Mouse (Mus musculus): ENCODE measurements around the gene Wwc2. TPM values are rescaled to one million over a fixed set of nuclear protein-coding genes. Genes with fewer than 3 reads are reported as not detected.

Wwc2 gene
- polyA plus RNA-seq, 1 experiment = 7.7 TPM

DNA sequence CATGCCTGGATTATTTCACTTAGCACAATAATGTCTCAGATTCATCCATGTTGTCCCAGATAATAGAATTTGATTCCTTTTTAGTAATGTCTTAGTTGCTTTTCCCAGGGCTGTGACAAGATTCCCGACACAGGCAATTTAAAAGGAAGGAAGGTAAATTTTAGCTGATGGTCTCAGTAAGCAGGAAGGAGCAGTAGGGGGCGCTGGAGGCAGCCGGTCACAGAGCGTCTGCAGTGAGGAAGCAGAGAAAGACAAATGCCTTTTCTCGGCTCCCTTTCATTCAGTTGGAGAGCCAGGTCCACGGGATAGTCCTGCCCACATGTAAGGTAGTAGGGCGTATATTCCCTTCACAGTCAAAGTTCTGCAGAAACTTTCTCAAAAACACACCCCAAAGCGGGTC lies 32.5 kb upstream of the Wwc2 start:
- no peaks in the 10 kb centered on the region for H3K36me3 ChIP-seq (ENCODE audit: control insufficient read depth, insufficient read depth)
- no peak overlapping the region for H3K4me2 ChIP-seq (ENCODE audit: low read depth)
- no peak overlapping the region for H3K4me3 ChIP-seq
- TF ChIP-seq MYOD1 (IDR thresholded peaks at IDR 0.05; ENCODE audit: control insufficient read depth in 1 of 3, insufficient read length in 2 of 3, low read depth in 2 of 3) = no peak
- TF ChIP-seq POLR2A (IDR thresholded peaks at IDR 0.05; ENCODE audit: insufficient read length, low read depth) = no peak
- TF ChIP-seq SRF (IDR thresholded peaks at IDR 0.05; ENCODE audit: control insufficient read depth, insufficient read length, low read depth) = no peak
- no peak for TF ChIP-seq TCF12 (IDR thresholded peaks at IDR 0.05; ENCODE audit: insufficient read depth, poor library complexity, severe bottlenecking)
- TF ChIP-seq USF1 (IDR thresholded peaks at IDR 0.05; ENCODE audit: low read depth) = no peak
- TF ChIP-seq POLR2AphosphoS2 (IDR thresholded peaks at IDR 0.05; ENCODE audit: insufficient read length, low read depth) = no peak
- TF ChIP-seq REST (IDR thresholded peaks at IDR 0.05; ENCODE audit: insufficient read depth, insufficient read length) = no peak
- no peak for TF ChIP-seq MAX (IDR thresholded peaks at IDR 0.05; ENCODE audit: low read depth)
- no peak for TF ChIP-seq TCF3 (IDR thresholded peaks at IDR 0.05; ENCODE audit: insufficient read length, low read depth)
- no peak for TF ChIP-seq CEBPB (IDR thresholded peaks at IDR 0.05; ENCODE audit: insufficient read depth, poor library complexity, severe bottlenecking)
- TF ChIP-seq E2F4 (IDR thresholded peaks at IDR 0.05; ENCODE audit: insufficient read depth) = no peak
- TF ChIP-seq MYOG (IDR thresholded peaks at IDR 0.05; ENCODE audit: control insufficient read depth in 1 of 3, insufficient read depth in 1 of 3, insufficient read length in 2 of 3, low read depth in 2 of 3) = no peak
- no peaks in the 10 kb centered on the region for H3K27me3 ChIP-seq (ENCODE audit: control insufficient read depth, insufficient read depth, insufficient read length)
- H3ac ChIP-seq (ENCODE audit: control insufficient read depth, insufficient read length) = no peak overlapping the region
- no peaks in the 10 kb centered on the region for H3K79me2 ChIP-seq (ENCODE audit: control insufficient read depth, insufficient read depth)

- Histone ChIP-seq H3K4me3 (no peak overlapping the region), H3K36me3 (ENCODE audit: control insufficient read depth, insufficient read depth) (no peaks in the 10 kb centered on the region), H3K27me3 (ENCODE audit: control insufficient read depth, insufficient read depth, insufficient read length) (no peaks in the 10 kb centered on the region), H3ac (ENCODE audit: control insufficient read depth, insufficient read length) (no peak overlapping the region), H3K79me2 (ENCODE audit: control insufficient read depth, insufficient read depth) (no peaks in the 10 kb centered on the region), H3K4me2 (ENCODE audit: low read depth) (no peak overlapping the region)
- TF ChIP-seq SRF (IDR thresholded peaks at IDR 0.05; ENCODE audit: control insufficient read depth, insufficient read length, low read depth) = no peak
- no peak for TF ChIP-seq TCF3 (IDR thresholded peaks at IDR 0.05; ENCODE audit: insufficient read length, low read depth)
- TF ChIP-seq MAX (IDR thresholded peaks at IDR 0.05; ENCODE audit: low read depth) = no peak
- TF ChIP-seq MYOG (IDR thresholded peaks at IDR 0.05; ENCODE audit: control insufficient read depth in 1 of 3, insufficient read depth in 1 of 3, insufficient read length in 2 of 3, low read depth in 2 of 3) = no peak
- no peak for TF ChIP-seq TCF12 (IDR thresholded peaks at IDR 0.05; ENCODE audit: insufficient read depth, poor library complexity, severe bottlenecking)
- TF ChIP-seq MYOD1 (IDR thresholded peaks at IDR 0.05; ENCODE audit: control insufficient read depth in 1 of 3, insufficient read length in 2 of 3, low read depth in 2 of 3) = no peak
- no peak for TF ChIP-seq USF1 (IDR thresholded peaks at IDR 0.05; ENCODE audit: low read depth)
- TF ChIP-seq E2F4 (IDR thresholded peaks at IDR 0.05; ENCODE audit: insufficient read depth) = no peak
- no peak for TF ChIP-seq POLR2A (IDR thresholded peaks at IDR 0.05; ENCODE audit: insufficient read length, low read depth)
- TF ChIP-seq REST (IDR thresholded peaks at IDR 0.05; ENCODE audit: insufficient read depth, insufficient read length) = no peak
- no peak for TF ChIP-seq POLR2AphosphoS2 (IDR thresholded peaks at IDR 0.05; ENCODE audit: insufficient read length, low read depth)
- TF ChIP-seq CEBPB (IDR thresholded peaks at IDR 0.05; ENCODE audit: insufficient read depth, poor library complexity, severe bottlenecking) = no peak
These were observed 29.0 kb upstream of the Wwc2 start for GRCm38 (mm10) chr8:48019737-48020136.

DNA sequence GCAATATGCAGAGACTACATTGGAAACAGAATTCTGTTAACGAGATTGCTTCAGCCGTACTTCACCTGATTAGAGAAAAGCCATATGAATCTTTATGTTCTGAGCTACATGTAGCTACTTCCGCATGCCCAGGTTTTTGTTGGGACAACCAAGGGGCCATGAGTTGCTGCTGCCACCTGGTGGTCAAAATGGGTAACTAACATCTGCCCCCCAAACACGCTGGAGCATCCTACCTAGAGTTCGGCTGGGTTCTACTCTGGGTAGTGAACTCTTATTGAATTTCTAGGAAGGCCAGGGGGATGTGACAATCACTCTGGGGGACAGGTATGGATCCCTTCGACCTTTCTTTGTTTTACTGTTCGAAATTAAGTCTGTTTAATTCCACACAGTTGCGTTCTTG lies 25.8 kb upstream of the Wwc2 start:
- Histone ChIP-seq H3K36me3 (ENCODE audit: control insufficient read depth, insufficient read depth) (no peaks in the 10 kb centered on the region), H3K79me2 (ENCODE audit: control insufficient read depth, insufficient read depth) (no peaks in the 10 kb centered on the region), H3K4me2 (ENCODE audit: low read depth) (peak overlapping the region; percentile 8), H3ac (ENCODE audit: control insufficient read depth, insufficient read length) (no peak overlapping the region), H3K4me3 (no peak overlapping the region), H3K27me3 (ENCODE audit: control insufficient read depth, insufficient read depth, insufficient read length) (no peaks in the 10 kb centered on the region)
- TF ChIP-seq SRF (IDR thresholded peaks at IDR 0.05; ENCODE audit: control insufficient read depth, insufficient read length, low read depth) = no peak
- TF ChIP-seq USF1 (IDR thresholded peaks at IDR 0.05; ENCODE audit: low read depth) = no peak
- no peak for TF ChIP-seq POLR2A (IDR thresholded peaks at IDR 0.05; ENCODE audit: insufficient read length, low read depth)
- TF ChIP-seq MYOG (IDR thresholded peaks at IDR 0.05; ENCODE audit: control insufficient read depth in 1 of 3, insufficient read depth in 1 of 3, insufficient read length in 2 of 3, low read depth in 2 of 3) = no peak

DNA sequence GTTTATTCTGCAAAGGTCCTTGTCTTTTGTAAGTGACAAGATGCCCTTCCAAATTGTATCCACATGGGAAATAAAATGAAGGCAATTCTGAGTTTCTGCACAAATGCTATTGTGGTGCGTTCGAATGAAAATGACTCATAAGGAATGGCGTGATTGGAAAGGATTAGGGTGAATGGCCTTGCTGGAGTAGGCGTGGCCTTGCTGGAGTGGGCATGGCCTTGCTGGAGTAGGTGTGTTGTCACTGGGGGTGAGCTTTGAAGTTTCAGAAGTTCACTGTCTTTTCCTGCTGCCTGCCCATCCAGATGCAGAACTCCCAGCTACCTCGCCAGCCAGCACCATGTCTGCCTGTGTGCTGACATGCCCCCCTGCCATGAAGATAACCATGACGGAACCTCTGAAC lies 23.7 kb upstream of the Wwc2 start:
- no peak overlapping the region for H3K4me2 ChIP-seq (ENCODE audit: low read depth)
- TF ChIP-seq CEBPB (IDR thresholded peaks at IDR 0.05; ENCODE audit: insufficient read depth, poor library complexity, severe bottlenecking) (no peak), POLR2AphosphoS2 (IDR thresholded peaks at IDR 0.05; ENCODE audit: insufficient read length, low read depth) (no peak), USF1 (IDR thresholded peaks at IDR 0.05; ENCODE audit: low read depth) (no peak), MYOD1 (IDR thresholded peaks at IDR 0.05; ENCODE audit: control insufficient read depth in 1 of 3, insufficient read length in 2 of 3, low read depth in 2 of 3) (no peak), E2F4 (IDR thresholded peaks at IDR 0.05; ENCODE audit: insufficient read depth) (no peak)
- no peak overlapping the region for H3K4me3 ChIP-seq
- no peaks in the 10 kb centered on the region for H3K36me3 ChIP-seq (ENCODE audit: control insufficient read depth, insufficient read depth)
- no peak overlapping the region for H3ac ChIP-seq (ENCODE audit: control insufficient read depth, insufficient read length)
- no peaks in the 10 kb centered on the region for H3K27me3 ChIP-seq (ENCODE audit: control insufficient read depth, insufficient read depth, insufficient read length)
- H3K79me2 ChIP-seq (ENCODE audit: control insufficient read depth, insufficient read depth) = no peaks in the 10 kb centered on the region

DNA sequence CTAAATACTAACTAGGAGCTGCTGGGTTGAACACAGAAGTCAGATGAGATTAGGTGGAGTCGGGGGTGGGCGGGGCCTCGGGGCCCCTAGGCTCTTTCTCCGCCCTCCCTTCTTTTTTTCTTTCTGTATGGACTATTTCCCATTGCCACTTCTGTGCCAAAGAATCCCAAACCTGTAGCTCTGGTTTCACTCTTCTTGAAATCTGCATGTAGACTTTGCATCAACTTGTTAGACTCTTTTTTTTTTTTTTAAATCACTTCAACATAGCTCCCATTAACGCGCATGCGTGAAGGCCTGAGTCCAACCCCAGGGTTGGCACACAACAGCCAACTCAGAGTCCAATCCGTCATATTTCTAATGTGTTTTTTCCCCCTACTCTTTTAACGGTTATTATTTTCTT lies 22.6 kb upstream of the Wwc2 start:
- Histone ChIP-seq H3K27me3 (ENCODE audit: control insufficient read depth, insufficient read depth, insufficient read length) (no peaks in the 10 kb centered on the region), H3K4me3 (no peak overlapping the region), H3K4me2 (ENCODE audit: low read depth) (no peak overlapping the region), H3K36me3 (ENCODE audit: control insufficient read depth, insufficient read depth) (no peaks in the 10 kb centered on the region), H3ac (ENCODE audit: control insufficient read depth, insufficient read length) (no peak overlapping the region), H3K79me2 (ENCODE audit: control insufficient read depth, insufficient read depth) (no peaks in the 10 kb centered on the region)
- TF ChIP-seq USF1 (IDR thresholded peaks at IDR 0.05; ENCODE audit: low read depth) (no peak), MYOG (IDR thresholded peaks at IDR 0.05; ENCODE audit: control insufficient read depth in 1 of 3, insufficient read depth in 1 of 3, insufficient read length in 2 of 3, low read depth in 2 of 3) (no peak), SRF (IDR thresholded peaks at IDR 0.05; ENCODE audit: control insufficient read depth, insufficient read length, low read depth) (no peak), POLR2AphosphoS2 (IDR thresholded peaks at IDR 0.05; ENCODE audit: insufficient read length, low read depth) (no peak), POLR2A (IDR thresholded peaks at IDR 0.05; ENCODE audit: insufficient read length, low read depth) (no peak), REST (IDR thresholded peaks at IDR 0.05; ENCODE audit: insufficient read depth, insufficient read length) (no peak), TCF3 (IDR thresholded peaks at IDR 0.05; ENCODE audit: insufficient read length, low read depth) (no peak), MAX (IDR thresholded peaks at IDR 0.05; ENCODE audit: low read depth) (no peak), MYOD1 (IDR thresholded peaks at IDR 0.05; ENCODE audit: control insufficient read depth in 1 of 3, insufficient read length in 2 of 3, low read depth in 2 of 3) (no peak)

Measured in myocyte (in vitro differentiated cells).